Mouse (Mus musculus) heart, embryonic 12.5 days (tissue): ENCODE data around the gene Os9. TPM values are rescaled to one million over a fixed set of nuclear protein-coding genes. Genes with fewer than 3 reads are reported as not detected.

Experiments
- ATAC-seq: fragments of 200-750 bp; cut with Nextera tagmentation; 2 replicates; pipeline ENCODE4 v1.8.0; 2017; ENCODE audit warnings: moderate TSS enrichment, moderate library complexity; ENCODE audit not compliant: insufficient number of reproducible peaks, low FRiP score
- H3K27ac ChIP-seq: fragments of 300-500 bp; sonication (generic); 2 replicates; pipeline ENCODE4 v1.5.1; 2016; ENCODE audit warnings: mild to moderate bottlenecking, moderate library complexity; ENCODE audit not compliant: poor library complexity, severe bottlenecking
- H3K27me3 ChIP-seq: fragments of 300-500 bp; sonication (generic); replicated peaks from 2 replicates; pipeline ENCODE4 v1.6.1; 2016; ENCODE audit warnings: mild to moderate bottlenecking, moderate library complexity
- H3K36me3 ChIP-seq: fragments of 300-500 bp; sonication (generic); 2 replicates; pipeline ENCODE4 v1.6.1; 2016; ENCODE audit warnings: mild to moderate bottlenecking, moderate library complexity
- H3K4me1 ChIP-seq: fragments of 300-500 bp; sonication (generic); replicated peaks from 2 replicates; pipeline ENCODE4 v1.6.1; 2016; ENCODE audit warnings: mild to moderate bottlenecking
- H3K4me2 ChIP-seq: fragments of 300-500 bp; sonication (generic); 2 replicates; pipeline ENCODE4 v1.6.1; 2016; ENCODE audit warnings: mild to moderate bottlenecking, moderate library complexity
- H3K4me3 ChIP-seq: fragments of 300-500 bp; sonication (generic); 2 replicates; pipeline ENCODE4 v1.5.1; 2016; ENCODE audit warnings: mild to moderate bottlenecking
- H3K9ac ChIP-seq: fragments of 300-500 bp; sonication (generic); 2 replicates; pipeline ENCODE4 v1.6.1; 2016; ENCODE audit warnings: mild to moderate bottlenecking, moderate library complexity
- H3K9me3 ChIP-seq: fragments of 300-500 bp; sonication (generic); replicated peaks from 2 replicates; pipeline ENCODE4 v1.6.1; 2016; ENCODE audit warnings: mild to moderate bottlenecking, moderate library complexity
- WGBS: fragments of 180-500 bp; shearing (Covaris S2); methylation state at CpG from one replicate; pipeline ENCODE4 v1.1.7; 2016; 5-methylcytosine and 5-hydroxymethylcytosine counted together
- polyA plus RNA-seq: library from polyadenylated mRNA; unstranded; fragments of >200 nt; fragmentation: Nextera tagmentation; extraction: Ambion mirVana; gene quantifications from 2 replicates; pipeline ENCODE4 v1.2.1, GENCODE M21; 2016

Os9 gene
- polyA plus RNA-seq, 1 experiment from 2014 or later, result 52.4 TPM

DNA sequence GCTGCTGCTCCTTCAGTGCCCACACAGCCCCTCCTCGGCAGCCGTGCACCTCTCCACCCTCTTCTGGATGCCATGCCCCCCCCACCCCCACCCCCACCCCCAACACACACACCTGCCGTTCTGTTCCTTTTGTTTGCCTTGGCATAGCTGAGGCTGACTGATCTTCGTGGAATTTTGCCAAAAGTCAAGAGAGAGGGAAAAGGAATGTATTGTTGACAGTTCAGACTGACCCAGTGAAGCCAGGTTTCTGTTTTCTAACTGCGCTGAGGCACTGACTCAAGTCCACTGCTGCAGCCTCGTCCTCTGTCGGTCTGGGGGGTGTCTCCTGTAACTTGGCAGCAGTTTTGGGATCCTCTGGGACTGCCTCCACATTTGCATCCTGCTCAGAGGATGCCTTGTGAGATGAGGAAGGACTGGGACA lies 26.5 kb downstream of the Os9 start:
- Histone ChIP-seq H3K4me1 (peaks cover 21% of the 10 kb centered on the region), H3K4me2 (no peak overlapping the region; the same call in 1 of the 2 replicates), H3K36me3 (peaks cover 40% of the 10 kb centered on the region), H3K4me3 (no peak overlapping the region), H3K27me3 (peaks cover 49% of the 10 kb centered on the region), H3K9ac (peak overlapping the region; percentile 20; the same call in 1 of the 2 replicates), H3K9me3 (no peaks in the 10 kb centered on the region), H3K27ac (no peak overlapping the region)
- ATAC-seq, result no peak
- 40% methylated on average over 7 of the region's 7 CpGs for WGBS

DNA sequence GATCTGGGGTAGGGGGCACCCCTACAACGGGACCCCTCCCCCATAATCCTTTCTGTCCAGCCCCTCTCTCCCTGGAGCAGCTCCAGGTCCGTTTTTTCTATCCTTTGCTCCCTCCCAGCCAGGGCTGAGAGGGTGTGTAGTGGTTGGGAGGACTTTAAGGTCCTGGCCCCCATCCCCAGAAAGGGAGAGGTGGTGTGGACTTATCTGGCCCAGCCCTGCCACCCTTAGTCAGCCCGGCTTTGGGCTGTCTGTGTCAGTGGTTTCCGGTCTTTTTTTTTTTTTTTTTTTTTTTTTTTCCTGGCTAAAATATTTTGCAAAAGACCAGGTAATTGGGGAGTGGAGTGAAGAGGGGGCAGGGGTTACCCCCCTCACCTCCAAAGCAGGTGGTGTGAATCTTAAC lies 28.2 kb downstream of the Os9 start:
- peaks cover 21% of the 10 kb centered on the region for H3K4me1 ChIP-seq
- H3K4me2 ChIP-seq, result no peak overlapping the region
- peaks cover 64% of the 10 kb centered on the region for H3K27me3 ChIP-seq
- H3K9ac ChIP-seq, result no peak overlapping the region
- no peak overlapping the region for H3K27ac ChIP-seq
- no peak for ATAC-seq
- no peak overlapping the region for H3K4me3 ChIP-seq
- H3K36me3 ChIP-seq, result peaks cover 23% of the 10 kb centered on the region
- no peaks in the 10 kb centered on the region for H3K9me3 ChIP-seq
- 43% methylated on average over 4 of the region's 4 CpGs for WGBS

DNA sequence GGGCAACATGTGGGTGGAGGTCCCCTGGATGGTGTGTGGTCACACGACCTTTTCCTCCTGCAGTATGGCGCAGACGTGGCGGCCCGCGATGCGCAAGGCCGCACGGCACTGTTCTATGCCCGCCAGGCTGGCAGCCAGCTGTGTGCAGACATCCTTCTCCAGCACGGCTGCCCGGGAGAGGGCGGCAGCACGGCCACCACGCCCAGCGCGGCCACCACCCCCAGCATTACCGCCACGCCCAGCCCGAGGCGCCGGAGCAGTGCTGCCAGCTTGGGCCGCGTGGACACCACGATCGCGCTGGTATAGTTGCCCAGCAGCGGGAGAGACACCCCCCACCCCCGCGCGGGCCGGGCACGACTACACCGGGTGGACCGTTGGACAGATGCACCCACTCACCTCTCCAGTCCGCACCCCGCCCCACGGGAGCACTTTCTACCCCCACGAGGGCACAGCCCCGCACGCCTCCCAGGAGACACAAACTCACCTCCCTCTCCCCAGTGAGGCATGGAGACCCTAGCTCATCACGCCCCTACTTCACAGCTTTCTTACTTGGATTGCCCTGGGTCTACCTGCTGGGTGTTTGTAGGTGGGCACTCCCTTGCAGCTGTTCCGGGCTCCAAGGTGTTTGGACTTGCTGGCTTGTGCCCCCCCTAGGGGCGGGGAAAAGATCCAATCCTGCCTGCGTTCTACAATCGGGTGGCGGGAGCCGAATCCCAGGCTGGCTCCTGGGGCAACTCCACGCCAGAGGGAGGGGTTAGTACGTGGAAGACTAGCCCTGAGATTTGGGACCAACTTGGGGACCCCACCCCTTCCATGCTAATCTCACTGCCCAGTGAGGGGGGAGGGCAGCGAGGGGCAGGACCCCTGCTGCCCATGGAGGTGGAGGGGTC lies 29.2 kb downstream of the Os9 start:
- Histone ChIP-seq H3K9me3 (no peaks in the 10 kb centered on the region), H3K4me1 (peaks cover 21% of the 10 kb centered on the region), H3K27ac (no peak overlapping the region), H3K4me3 (peak overlapping the region; percentile 27), H3K36me3 (peaks cover 13% of the 10 kb centered on the region), H3K4me2 (peak overlapping the region; percentile 26), H3K9ac (no peak overlapping the region), H3K27me3 (peaks cover 72% of the 10 kb centered on the region)
- WGBS, result 9% methylated on average over 42 of the region's 51 CpGs
- ATAC-seq, result no peak

DNA sequence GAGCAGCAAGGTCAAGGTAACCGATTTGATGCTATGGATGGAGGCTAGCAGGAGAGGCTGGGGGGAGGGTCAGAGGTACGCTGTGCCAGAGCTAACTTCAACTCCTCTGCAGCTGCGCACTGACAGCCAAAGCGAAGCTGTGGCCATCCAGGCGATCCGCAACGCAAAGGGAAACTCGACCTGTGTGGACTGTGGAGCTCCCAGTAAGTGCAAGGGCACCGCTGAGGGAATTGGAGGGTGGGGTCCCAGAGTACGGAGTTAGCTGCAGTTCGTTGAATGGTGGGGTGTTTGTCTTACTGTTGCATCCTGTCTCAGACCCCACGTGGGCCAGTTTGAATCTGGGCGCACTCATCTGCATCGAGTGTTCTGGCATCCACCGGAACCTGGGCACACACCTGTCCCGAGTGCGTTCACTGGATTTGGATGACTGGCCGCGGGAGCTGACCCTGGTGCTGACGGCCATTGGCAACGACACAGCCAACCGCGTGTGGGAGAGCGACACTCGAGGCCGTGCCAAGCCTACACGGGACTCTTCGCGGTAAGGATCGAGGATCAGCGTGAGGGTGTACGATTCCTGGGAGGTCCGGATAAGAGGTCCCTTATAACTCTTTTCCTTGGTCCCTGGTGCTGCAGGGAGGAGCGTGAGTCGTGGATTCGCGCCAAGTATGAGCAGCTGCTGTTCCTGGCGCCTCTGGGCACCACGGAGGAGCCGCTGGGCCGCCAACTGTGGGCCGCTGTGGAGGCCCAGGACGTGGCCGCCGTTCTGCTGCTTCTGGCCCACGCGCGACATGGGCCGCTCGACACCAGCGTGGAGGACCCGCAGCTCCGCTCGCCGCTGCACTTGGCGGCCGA lies 30.1 kb downstream of the Os9 start:
- Histone ChIP-seq H3K9me3 (no peaks in the 10 kb centered on the region), H3K27me3 (peaks cover 77% of the 10 kb centered on the region), H3K36me3 (peaks cover 4% of the 10 kb centered on the region; the same call in 1 of the 2 replicates), H3K4me2 (peak overlapping the region; percentile 26), H3K4me1 (peaks cover 21% of the 10 kb centered on the region), H3K4me3 (peak overlapping the region; percentile 27), H3K9ac (no peak overlapping the region), H3K27ac (no peak overlapping the region)
- ATAC-seq, result no peak
- WGBS, result 11% methylated on average over 57 of the region's 57 CpGs

DNA sequence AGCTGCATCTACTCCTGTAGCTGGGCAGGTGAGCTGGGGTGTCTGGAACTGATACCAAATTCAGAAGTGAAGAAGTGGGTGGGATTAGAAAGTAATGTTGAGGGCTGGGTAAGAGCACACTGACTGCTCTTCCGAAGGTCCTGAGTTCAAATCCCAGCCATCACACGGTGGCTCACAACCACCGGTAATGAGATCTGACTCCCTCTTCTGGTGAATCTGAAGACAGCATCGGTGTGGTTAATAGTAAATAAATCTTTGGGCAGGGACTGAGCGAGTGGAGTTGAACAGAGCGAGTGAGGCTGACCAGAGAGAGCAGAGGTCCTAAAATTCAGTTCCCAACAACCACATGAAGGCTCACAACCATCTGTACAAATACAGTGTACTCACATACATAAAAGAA lies 35.3 kb downstream of the Os9 start:
- no peak for ATAC-seq
- 61% methylated on average over 6 of the region's 6 CpGs for WGBS

DNA sequence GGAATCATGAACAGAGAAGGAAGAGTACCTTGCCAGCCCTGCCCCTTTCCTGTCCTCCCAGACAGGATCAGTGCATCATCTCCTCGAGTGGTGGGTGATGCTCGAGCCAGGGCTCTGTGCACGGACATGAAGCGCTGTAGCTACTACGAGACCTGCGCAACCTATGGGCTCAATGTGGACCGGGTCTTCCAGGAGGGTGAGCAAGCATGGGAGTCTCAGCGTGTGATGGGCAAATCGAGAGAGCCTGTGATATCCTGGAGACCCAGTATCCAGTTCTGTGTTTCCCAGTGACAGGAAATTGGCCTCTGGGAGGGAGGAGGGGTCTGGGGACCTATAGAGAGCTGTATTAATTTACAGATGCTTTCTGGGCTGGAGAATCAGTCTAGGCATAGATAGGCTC lies 35.9 kb downstream of the Os9 start:
- peaks cover 93% of the 10 kb centered on the region for H3K27me3 ChIP-seq
- 74% methylated on average over 9 of the region's 9 CpGs for WGBS
- ATAC-seq, result no peak
- no peak overlapping the region for H3K27ac ChIP-seq
- H3K9me3 ChIP-seq, result no peaks in the 10 kb centered on the region
- no peak overlapping the region for H3K4me2 ChIP-seq
- H3K4me3 ChIP-seq, result no peak overlapping the region
- peaks cover 13% of the 10 kb centered on the region for H3K4me1 ChIP-seq
- no peaks in the 10 kb centered on the region for H3K36me3 ChIP-seq
- H3K9ac ChIP-seq, result no peak overlapping the region

More for the DNA sequence above, 35.3 kb downstream of the Os9 start:
- no peak overlapping the region for H3K4me2 ChIP-seq
- no peak overlapping the region for H3K9ac ChIP-seq
- no peak overlapping the region for H3K27ac ChIP-seq
- no peak overlapping the region for H3K4me3 ChIP-seq
- H3K36me3 ChIP-seq, result no peaks in the 10 kb centered on the region
- no peaks in the 10 kb centered on the region for H3K9me3 ChIP-seq
- peaks cover 12% of the 10 kb centered on the region for H3K4me1 ChIP-seq
- H3K27me3 ChIP-seq, result peaks cover 93% of the 10 kb centered on the region

DNA sequence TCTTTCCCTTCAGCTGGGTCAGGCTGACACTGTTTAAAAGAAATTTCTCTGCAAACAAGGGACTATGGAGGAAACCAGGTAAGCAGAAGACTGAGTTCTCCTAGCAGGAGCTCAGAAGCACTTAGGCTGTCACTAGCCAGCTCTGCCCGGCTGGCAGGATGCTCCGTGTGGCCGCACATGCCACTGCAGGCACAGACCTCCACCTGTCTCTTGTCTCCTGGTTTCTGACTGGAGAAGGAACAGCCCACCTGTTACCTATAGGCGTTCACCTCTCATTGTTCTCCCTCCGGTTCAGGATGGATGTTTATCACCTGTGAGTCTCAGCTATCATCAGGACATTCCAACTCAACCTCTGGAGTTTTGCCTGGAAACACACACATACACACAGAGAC lies 37.0 kb downstream of the Os9 start:
- no peak for ATAC-seq
- H3K9me3 ChIP-seq, result no peaks in the 10 kb centered on the region
- H3K4me3 ChIP-seq, result no peak overlapping the region
- H3K4me1 ChIP-seq, result peaks cover 24% of the 10 kb centered on the region
- 43% methylated on average over 5 of the region's 5 CpGs for WGBS
- no peaks in the 10 kb centered on the region for H3K36me3 ChIP-seq
- H3K9ac ChIP-seq, result no peak overlapping the region
- no peak overlapping the region for H3K27ac ChIP-seq
- no peak overlapping the region for H3K4me2 ChIP-seq
- peaks cover 93% of the 10 kb centered on the region for H3K27me3 ChIP-seq

DNA sequence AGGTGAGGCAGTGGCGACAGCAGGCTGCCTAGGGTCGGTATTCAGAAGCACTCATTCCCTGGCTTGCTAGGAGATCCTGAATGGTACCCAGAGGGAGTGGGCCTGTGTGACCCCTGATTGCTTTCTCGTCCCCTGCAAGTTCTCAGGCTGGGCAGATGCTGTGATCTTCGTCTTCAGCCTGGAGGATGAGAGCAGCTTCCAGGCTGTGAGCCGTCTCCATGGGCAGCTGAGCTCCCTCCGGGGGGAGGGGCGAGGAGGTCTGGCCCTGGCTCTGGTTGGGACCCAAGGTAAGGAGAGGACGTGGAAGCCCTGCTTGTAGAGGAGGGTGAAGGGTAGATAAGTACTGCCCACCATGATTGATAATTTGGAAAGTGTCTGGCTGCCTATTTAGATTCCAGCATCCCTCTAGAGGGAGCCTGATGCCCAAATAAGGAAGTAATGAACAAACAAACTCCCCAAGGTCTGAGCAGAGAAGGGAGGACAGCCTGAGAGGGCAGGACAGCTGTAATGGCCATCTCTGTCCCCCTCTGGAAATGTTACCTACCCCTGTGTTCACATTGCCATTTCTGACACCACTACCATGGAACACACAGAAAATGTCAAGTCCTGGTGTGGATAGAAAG lies 37.5 kb downstream of the Os9 start:
- H3K27ac ChIP-seq, result no peak overlapping the region
- 27% methylated on average over 8 of the region's 8 CpGs for WGBS
- no peak overlapping the region for H3K4me2 ChIP-seq
- H3K4me1 ChIP-seq, result peaks cover 29% of the 10 kb centered on the region
- H3K27me3 ChIP-seq, result peaks cover 94% of the 10 kb centered on the region
- H3K9me3 ChIP-seq, result no peaks in the 10 kb centered on the region
- ATAC-seq, result no peak
- H3K36me3 ChIP-seq, result no peaks in the 10 kb centered on the region
- H3K4me3 ChIP-seq, result no peak overlapping the region
- H3K9ac ChIP-seq, result no peak overlapping the region

DNA sequence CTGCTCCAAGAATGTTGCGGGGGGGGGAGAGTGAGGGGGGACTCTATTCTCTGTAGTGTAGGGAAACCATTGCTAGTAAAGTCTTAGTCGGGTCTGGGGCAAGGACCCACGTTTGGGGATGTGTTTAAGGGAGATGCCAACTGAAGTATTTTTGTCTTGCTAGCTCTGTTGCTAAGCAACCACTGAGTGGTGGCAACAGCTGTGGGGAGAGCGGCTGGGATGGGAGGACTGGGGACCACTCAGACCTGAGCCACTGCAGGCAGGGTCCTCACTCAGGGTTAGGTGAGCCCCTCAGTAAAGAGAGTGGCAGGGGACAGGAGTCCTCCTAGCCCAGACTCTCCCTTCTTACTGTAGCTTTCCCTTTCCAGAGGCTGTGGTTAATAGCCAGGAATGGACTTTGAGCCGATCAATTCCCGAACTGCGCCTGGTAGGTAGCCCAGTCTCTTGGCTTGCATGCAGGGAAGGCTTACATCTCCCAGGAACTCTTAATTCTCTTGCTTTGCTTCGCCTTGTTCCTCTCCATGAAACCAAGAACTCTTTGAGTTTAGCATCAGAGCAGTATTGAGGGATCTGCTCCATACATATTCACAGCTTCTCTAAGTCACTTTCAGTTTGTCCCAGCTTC lies 38.8 kb downstream of the Os9 start:
- Histone ChIP-seq H3K9ac (no peak overlapping the region), H3K27ac (no peak overlapping the region), H3K9me3 (no peaks in the 10 kb centered on the region), H3K4me1 (peaks cover 31% of the 10 kb centered on the region), H3K27me3 (peaks cover 93% of the 10 kb centered on the region), H3K4me3 (no peak overlapping the region), H3K36me3 (no peaks in the 10 kb centered on the region), H3K4me2 (no peak overlapping the region)
- WGBS, result 28% methylated on average over 8 of the region's 8 CpGs
- no peak for ATAC-seq

DNA sequence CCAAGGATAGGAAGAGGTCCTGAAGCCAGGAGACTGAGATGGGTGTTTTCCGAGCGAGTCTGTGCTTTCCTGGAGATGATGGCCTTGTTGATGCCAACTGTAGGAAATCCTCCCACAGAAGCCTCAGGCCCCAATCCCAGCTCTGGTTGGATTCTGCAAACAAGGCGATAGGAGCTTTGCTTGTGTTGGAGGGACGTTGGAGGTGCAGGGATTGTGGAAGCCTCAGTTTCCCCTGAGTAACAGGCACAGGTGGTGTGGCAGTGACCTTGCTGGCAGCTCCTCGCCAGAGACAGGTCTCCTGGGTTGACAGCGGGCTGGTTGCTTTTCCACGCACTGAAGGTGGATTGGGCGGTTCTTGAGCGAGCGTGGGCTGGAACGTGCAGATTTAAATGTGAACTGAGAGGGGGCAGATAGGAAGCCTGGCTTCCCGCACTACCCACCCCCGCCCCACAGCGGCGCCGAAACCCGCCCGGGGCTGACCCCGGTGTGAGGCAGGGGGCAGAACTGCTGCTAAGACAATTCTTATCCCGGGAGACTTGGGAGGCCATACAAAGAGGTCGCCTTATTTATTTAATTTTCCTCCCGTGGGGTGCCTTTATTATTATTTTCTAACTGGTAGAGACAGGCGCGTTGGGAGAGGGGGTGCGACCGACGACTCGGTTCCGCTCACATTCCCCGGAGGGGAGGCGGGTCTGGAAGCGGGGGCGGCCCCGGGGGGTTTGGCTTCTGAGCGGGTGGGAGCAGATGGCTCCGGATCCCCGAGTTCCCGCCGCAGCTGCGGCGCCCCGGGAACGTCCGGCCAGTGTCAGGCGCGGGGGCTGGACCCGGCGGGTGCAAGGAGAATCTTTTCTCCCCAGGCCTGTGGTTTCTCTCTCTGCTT lies 39.8 kb downstream of the Os9 start:
- Histone ChIP-seq H3K36me3 (no peaks in the 10 kb centered on the region), H3K9me3 (no peaks in the 10 kb centered on the region), H3K4me2 (peak overlapping the region; percentile 60), H3K27ac (no peak overlapping the region), H3K9ac (peak overlapping the region; percentile 37; the same call in 1 of the 2 replicates), H3K4me1 (peaks cover 31% of the 10 kb centered on the region), H3K27me3 (peaks cover 95% of the 10 kb centered on the region), H3K4me3 (peak overlapping the region; percentile 28)
- WGBS, result 2% methylated on average over 48 of the region's 48 CpGs
- ATAC-seq, result no peak
